33 mouse cellular contexts compared by ENCODE assay signal in genomic region chr10:56398310-56398709, GRCm38 (mm10). TPM values are rescaled to one million over a fixed set of nuclear protein-coding genes. Genes with fewer than 3 reads are reported as not detected.
"Had no signal": no experiment of that assay in that cellular context is flagged by ENCODE, and none has a peak within 500 bp of the region (broad histone marks: within the 10 kb centered on the region; RNA-seq: fewer than 3 reads in every experiment).

No protein-coding gene starts in this region.

- H3K4me1 ChIP-seq: limb, embryonic 10.5 days; limb, embryonic 15.5 days; liver, embryonic 12.5 days; liver, embryonic 13.5 days; liver, embryonic 15.5 days; lung, embryonic 15.5 days; megakaryocyte, embryonic 14.5 days; midbrain, embryonic 10.5 days; midbrain, embryonic 12.5 days; midbrain, embryonic 13.5 days; midbrain, embryonic 15.5 days had no signal

- H3K9ac ChIP-seq: limb, embryonic 12.5 days; limb, embryonic 13.5 days; limb, embryonic 15.5 days; liver, embryonic 12.5 days; liver, embryonic 13.5 days; liver, embryonic 14.5 days; liver, embryonic 15.5 days; liver, postnatal 0 days; lung, embryonic 14.5 days; lung, embryonic 15.5 days; midbrain, embryonic 12.5 days; midbrain, embryonic 13.5 days; midbrain, embryonic 15.5 days had no signal

- H3K4me3 ChIP-seq: left cerebral cortex, adult 2 months; limb, embryonic 10.5 days; limb, embryonic 12.5 days; limb, embryonic 13.5 days; limb, embryonic 15.5 days; liver, embryonic 12.5 days; liver, embryonic 13.5 days; liver, embryonic 15.5 days; lung, embryonic 15.5 days; megakaryocyte, embryonic 14.5 days; midbrain, embryonic 10.5 days; midbrain, embryonic 12.5 days; midbrain, embryonic 13.5 days; midbrain, embryonic 15.5 days; myocyte had no signal

- DNase-seq: left cerebral cortex, postnatal 4 days; liver; liver, embryonic 13.5 days; liver, postnatal 0 days; lung, adult 18-20 months; lung, adult 2 months; lung, embryonic 14.5 days; lung, postnatal 10 days; lung, postnatal 14 days; lung, postnatal 36 days; lung, postnatal 4 days; midbrain, embryonic 14.5 days had no signal

- H3K27me3 ChIP-seq: limb, embryonic 12.5 days; limb, embryonic 13.5 days; limb, embryonic 15.5 days; liver, embryonic 12.5 days; liver, embryonic 13.5 days; liver, embryonic 15.5 days; lung, embryonic 15.5 days; megakaryocyte, embryonic 14.5 days; midbrain, embryonic 12.5 days; midbrain, embryonic 13.5 days; midbrain, embryonic 15.5 days had no signal

- H3K27ac ChIP-seq: left cerebral cortex, adult 2 months; limb, embryonic 10.5 days; limb, embryonic 12.5 days; limb, embryonic 13.5 days; limb, embryonic 15.5 days; liver, embryonic 12.5 days; liver, embryonic 13.5 days; liver, embryonic 14.5 days; liver, embryonic 15.5 days; lung, embryonic 15.5 days; macrophage; midbrain, embryonic 10.5 days; midbrain, embryonic 12.5 days; midbrain, embryonic 13.5 days; midbrain, embryonic 15.5 days had no signal

- H3K9me3 ChIP-seq: limb, embryonic 10.5 days; limb, embryonic 12.5 days; limb, embryonic 13.5 days; limb, embryonic 15.5 days; liver, embryonic 12.5 days; liver, embryonic 13.5 days; liver, embryonic 15.5 days; lung, embryonic 15.5 days; megakaryocyte, embryonic 14.5 days; midbrain, embryonic 10.5 days; midbrain, embryonic 12.5 days; midbrain, embryonic 13.5 days; midbrain, embryonic 15.5 days had no signal

- ATAC-seq: liver, embryonic 12.5 days; liver, postnatal 0 days; lung, postnatal 0 days; midbrain, embryonic 13.5 days; midbrain, embryonic 15.5 days; midbrain, embryonic 16.5 days had no signal

- H3K4me2 ChIP-seq: limb, embryonic 12.5 days; limb, embryonic 13.5 days; limb, embryonic 15.5 days; liver, embryonic 11.5 days; liver, embryonic 12.5 days; liver, embryonic 13.5 days; liver, embryonic 15.5 days; lung, embryonic 14.5 days; lung, embryonic 15.5 days; midbrain, embryonic 11.5 days; midbrain, embryonic 12.5 days; midbrain, embryonic 13.5 days; midbrain, embryonic 15.5 days had no signal

- H3K36me3 ChIP-seq: limb, embryonic 10.5 days; limb, embryonic 12.5 days; limb, embryonic 13.5 days; limb, embryonic 15.5 days; liver, embryonic 12.5 days; liver, embryonic 13.5 days; liver, embryonic 15.5 days; lung, embryonic 15.5 days; midbrain, embryonic 10.5 days; midbrain, embryonic 12.5 days; midbrain, embryonic 13.5 days; midbrain, embryonic 15.5 days had no signal

RNA-seq across cellular contexts. Expression of gene Gja1, which starts 21.2 kb away (rescaled TPM):
- total RNA-seq: monocyte, adult 5-6 weeks had no signal
